Mouse (Mus musculus) thymus, postnatal 36 days (tissue): ENCODE measurements around the gene Kalrn.

ENCODE experiments used
- DNase-seq, 2 experiments: peaks; one replicate each; pipeline ENCODE4 v3.0.0; 2022; ENCODE audit warnings: mixed read lengths in 2 of 2

Kalrn gene

DNA sequence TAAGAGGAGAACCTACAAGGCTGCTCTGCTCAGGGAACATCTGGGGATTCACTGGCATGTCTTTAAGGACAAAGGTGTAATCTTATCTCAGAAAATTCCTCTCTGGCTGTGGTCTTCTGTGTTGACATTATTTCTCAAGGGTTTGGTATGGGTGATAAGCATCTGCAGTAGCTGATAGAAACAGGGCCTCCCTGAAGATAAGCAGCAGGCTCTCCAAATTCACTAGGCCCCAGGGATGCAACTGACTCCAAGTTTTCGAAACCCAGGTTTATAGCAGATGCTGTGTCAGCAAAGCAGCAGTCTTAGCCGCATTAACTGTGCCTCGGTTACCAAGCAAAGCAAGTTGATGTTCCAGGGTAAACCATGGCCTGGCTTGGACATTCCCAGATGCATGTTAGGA, 514.7 kb downstream of the Kalrn start:
- no peak for DNase-seq

- no peak for DNase-seq
Observed at GRCm38 (mm10) chr16:34057464-34057863, 515.9 kb downstream of the Kalrn start.

GRCm38 (mm10) chr16:34056418-34057111, 516.8 kb downstream of the Kalrn start:
- no peak for DNase-seq

DNA sequence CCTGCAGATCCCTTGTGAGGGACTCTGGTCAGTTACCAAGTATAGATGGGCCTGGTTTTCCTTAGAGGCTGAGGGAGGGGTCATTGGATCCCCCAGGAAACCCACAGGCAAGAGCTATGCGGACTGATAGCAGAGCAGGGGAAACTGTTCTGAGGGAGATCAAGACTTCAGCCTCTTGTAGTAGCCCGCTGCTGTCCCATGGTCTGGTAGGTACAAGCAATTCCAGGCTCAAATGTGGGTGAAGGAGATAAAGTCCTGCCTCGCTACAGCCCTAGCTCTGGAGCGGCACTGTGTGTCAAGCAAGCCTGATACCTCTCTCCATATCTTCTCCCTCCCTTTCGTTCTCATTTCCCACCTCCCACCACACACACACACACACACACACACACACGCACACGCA, 523.2 kb downstream of the Kalrn start:
- no peak for DNase-seq

DNA sequence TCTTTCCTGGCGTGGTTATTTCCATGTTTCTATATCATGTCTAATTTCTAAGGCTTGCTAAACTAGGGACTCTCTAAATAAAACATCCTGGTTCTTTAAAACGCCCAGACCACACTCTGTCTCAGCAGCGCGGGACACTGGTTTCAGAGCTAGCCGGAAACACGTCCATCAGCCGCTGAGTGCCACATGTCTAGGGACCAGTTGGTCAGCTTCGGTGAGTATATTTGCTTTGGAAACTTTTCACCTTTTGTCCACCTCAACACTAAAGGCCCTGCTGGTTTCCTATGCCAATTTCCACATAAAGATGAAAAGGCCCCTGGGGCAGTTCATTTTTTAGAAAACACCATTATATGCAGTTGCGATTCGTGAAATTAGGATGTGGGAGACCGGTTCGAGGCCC, 524.0 kb downstream of the Kalrn start:
- DNase-seq, result no peak

- no peak for DNase-seq
Observed at GRCm38 (mm10) chr16:34048232-34048631, 525.1 kb downstream of the Kalrn start.

DNA sequence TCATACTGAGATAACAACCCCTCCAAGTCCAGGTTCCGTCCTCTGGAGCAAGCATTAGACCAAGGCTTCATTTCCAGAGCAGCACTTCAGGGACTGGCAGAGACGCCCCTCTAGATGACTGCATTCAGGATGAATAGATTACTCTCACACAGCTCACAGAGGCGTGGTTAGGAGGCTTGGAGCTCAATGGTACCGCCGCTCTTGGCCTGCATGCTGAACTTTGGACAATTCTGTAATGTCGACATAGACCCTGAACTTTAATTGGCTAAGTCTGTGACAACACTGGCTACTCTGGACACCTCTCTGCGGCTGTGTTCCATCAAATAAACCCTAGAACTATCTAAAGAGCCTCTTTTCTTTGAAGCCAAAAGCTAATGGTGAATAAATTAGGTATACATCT, 525.8 kb downstream of the Kalrn start:
- no peak for DNase-seq

DNA sequence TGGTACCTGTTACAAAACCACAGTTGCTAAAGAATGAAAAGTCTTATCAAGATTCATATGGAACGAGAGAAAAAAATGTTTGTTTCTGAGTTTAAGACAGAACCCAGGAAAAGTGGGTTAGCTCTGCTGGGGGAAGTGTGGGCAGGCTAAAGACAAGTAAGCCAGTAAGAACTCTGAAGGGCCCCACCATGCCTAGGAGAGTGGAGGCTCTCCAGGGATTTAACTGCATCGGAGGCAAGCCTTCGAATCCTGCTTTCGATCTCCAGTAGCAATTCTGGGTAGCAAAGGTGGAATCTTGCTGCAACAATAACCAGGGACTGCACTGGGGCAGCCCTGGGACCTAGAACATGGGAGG, 526.3 kb downstream of the Kalrn start:
- no peak for DNase-seq

GRCm38 (mm10) chr16:34046268-34047005, 526.9 kb downstream of the Kalrn start:
- DNase-seq, result no peak

DNA sequence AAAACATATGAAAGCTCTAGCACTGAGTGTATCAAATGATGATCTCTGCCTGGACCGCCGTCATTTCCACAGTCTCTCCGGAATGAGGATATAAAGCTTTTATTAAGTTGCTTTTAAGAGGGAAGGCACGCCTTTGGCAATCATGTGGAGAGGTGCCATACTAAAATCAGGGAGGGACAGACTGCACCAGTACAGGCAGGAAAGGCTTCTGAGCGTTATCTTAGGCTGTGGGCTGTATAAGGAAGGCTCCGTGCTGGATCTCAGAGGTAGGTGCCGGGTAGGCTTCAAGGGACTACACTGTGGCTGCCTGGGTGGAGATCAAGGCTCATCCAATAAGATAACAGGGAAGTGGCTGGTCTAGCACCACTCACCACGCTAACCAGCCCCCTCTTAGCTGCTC, 528.8 kb downstream of the Kalrn start:
- no peak for DNase-seq

- no peak for DNase-seq
Observed at GRCm38 (mm10) chr16:34043048-34043795, 530.1 kb downstream of the Kalrn start.

- no peak for DNase-seq
Observed at GRCm38 (mm10) chr16:34042586-34042985, 530.7 kb downstream of the Kalrn start.

GRCm38 (mm10) chr16:34040276-34040675, 533.1 kb downstream of the Kalrn start:
- no peak for DNase-seq

- DNase-seq, result no peak
Observed at GRCm38 (mm10) chr16:34039736-34040135, 533.6 kb downstream of the Kalrn start.

- no peak for DNase-seq
Observed at GRCm38 (mm10) chr16:34036327-34037047, 536.8 kb downstream of the Kalrn start.

DNA sequence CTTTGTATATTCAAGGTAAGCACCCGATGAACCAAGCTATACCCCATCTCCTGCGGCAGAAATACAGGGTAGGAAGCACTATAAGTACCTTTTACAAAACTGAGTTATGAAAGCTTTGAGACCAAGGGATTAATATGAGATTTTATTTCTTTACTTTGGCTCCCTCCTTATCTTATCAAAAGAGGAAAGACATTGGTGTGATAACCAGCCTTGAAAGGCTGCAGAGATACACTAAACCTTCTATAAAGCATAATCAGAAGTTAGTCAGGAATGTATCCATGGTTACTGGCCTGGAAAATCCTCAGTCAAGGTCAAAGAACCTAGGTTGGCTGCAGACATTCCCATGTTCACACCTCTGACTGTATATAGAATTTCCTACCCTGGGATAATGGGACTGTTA, 537.6 kb downstream of the Kalrn start:
- DNase-seq, result no peak

- no peak for DNase-seq
Observed at GRCm38 (mm10) chr16:34034267-34034666, 539.1 kb downstream of the Kalrn start.

- no peak for DNase-seq
Observed at GRCm38 (mm10) chr16:34032011-34032645, 541.2 kb downstream of the Kalrn start.

DNA sequence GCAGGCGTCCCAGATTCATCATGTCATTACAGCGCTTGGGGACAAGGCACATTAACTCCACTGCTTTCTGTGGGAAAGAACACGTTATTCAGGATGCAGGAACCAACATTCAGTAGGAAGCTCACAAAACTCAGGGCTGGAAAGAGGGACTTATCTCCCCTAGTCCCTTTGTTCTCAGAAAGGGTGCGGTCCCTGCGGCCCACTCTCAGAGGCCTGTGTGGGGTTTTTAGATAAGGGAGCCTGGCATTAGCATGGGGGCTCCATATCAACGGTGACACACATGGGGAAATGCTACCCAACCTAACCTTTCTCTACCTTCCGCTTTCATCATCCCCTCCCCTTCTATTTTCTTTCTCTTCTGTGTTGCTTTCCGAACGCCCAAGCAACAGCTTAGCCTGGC, 541.8 kb downstream of the Kalrn start:
- no peak for DNase-seq

DNA sequence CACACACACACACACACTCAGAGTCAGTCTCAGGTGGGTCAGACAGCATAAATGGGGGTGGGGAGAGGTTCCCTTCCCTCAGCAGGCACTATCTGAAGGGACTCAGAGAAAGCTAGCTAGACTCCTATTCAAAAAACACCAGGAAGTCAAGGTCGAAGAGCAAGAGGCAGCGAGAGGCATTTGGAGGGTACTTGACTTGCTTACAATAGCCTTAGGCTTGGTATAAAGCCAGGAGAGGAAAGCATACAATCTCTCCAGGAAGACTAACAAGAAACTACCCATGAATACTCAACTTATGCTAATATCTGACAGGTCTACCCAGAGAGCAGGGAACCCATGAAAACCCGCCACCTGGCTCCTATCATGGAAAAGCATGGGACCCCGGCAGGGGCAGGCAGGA, 543.0 kb downstream of the Kalrn start:
- DNase-seq, result no peak

- DNase-seq, result no peak
Observed at GRCm38 (mm10) chr16:34029790-34030189, 543.5 kb downstream of the Kalrn start.

DNA sequence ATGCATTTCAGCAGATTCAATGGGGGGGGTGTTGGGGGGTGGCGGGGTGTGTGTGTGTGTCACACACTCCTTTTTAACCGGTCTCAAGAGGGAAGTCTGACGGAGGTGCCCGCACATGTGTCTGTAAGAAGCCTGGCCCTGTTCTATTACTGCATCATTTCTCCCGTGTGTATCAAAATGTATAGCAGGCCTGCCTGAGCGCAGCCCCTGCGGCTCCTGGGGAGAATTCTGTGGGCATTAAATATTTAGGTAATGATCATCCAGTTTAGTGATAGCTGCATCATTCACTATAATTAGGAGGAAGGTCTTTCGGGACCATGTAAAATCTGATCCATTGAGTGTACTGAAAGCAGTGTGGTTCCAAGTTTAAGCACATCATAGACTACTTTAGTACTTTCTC, 556.1 kb downstream of the Kalrn start:
- no peak for DNase-seq
